Mouse (Mus musculus) cerebellum, adult (tissue): ENCODE measurements at regions not wholly inside any gene's neighbourhood (a gene's known extent, or its start where the extent isn't known, plus 50 kb on each side); places are given as distances from the start of the nearest gene placed in this dataset.

ENCODE experiments used
- ATAC-seq: cut with Nextera tagmentation; 2 replicates; pipeline ENCODE4 v1.9.2; 2017; ENCODE audit warnings: mild to moderate bottlenecking, moderate library complexity, mixed read lengths; ENCODE audit not compliant: insufficient number of reproducible peaks, low FRiP score, low TSS enrichment

DNA sequence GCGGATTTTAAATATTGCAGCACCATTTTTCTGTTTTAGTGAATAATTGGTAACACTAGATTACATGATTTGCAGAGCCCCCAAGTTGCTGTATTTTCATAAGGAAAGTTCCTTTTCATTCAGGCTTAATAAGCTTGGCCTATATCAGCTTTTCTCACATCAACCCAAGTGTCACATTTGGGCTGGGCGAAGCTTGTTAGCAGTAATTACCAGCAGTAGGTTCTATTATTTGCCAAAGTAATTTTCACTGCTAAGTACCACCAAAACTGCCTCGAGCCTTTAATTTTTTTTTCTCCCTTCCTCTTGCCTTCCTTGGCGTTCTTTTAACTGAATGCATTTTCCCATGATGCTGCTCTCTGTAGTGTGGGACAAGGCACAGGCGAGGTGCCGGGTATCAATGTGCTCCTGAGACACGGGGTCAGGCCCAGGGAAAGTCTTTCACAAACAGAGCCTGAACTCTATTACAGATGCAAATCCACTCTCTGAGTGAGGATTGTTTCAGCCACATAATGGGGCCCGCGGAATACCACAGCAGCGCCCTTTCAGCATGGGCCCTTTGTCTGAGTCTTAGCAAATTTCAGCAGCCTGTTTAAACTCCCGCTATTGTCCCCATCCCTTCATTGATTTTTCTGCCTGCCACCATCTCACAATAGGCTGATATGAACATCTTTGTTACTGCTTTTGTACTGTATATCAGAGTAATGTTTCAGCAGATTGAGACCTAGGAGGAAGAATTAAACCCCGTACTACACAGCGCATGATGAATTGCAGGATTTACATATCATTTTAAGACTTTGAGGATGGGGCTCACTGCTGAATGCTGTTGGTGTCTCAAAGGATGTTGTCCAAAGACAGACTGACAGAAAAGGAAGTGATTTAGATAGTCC lies 205.1 kb upstream of the Epha3 start:
- no peak for ATAC-seq

DNA sequence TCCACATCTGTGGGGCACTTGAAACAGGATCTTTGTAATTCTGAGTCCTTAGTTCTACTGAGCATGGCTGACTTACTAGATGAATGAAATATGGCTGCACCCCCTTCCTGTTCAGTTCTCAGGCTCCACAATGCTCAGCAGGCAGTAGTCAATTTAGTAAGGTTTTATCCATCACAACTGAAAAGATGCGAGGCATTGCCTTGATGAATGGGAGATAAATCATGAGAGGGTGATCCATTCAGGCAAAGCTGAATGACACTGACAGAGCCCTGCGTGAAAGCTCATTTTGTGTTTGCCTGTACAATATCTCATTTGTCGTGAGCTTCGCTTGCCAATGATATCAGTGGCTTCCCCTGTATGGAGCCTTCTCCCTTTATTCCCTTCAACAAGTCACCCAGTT lies 198.6 kb upstream of the Epha3 start:
- no peak for ATAC-seq

DNA sequence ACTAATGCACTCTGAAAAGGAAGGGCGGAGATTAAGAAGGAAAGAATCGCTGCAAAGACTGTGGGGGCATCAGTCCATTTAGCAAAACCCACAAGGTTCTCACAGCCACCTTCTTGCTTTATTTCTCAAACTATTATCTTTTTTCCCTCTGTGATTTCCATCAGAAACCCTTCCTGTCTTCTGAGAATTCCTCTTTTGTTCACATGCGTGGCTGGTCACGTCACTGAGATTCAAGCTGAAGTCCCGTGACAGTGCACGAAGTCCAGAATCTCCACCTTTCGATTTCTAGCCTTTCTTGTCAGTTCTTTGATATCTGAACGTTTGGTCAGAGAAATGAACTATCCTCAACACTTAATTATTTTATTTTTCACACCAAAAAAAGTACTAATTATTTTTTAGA lies 194.7 kb upstream of the Epha3 start:
- ATAC-seq = no peak

DNA sequence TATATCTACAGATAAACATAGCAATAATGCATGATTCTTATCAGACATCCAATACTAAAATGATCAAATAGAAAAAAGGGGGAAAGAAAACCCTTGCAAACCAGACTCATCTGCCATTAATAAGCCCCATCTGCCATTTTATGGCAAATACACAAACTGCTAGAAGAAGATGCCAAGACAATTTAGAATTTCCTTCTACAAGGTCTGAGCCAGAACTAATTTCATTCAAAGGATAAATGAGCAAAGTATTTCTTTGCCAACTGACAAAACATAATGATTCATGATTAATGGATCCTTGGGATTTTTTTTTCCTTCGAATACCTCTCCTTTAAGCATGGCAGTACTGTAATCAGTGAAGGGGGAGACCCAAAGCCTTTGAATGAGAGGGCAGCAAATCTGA lies 190.4 kb upstream of the Epha3 start:
- no peak for ATAC-seq

DNA sequence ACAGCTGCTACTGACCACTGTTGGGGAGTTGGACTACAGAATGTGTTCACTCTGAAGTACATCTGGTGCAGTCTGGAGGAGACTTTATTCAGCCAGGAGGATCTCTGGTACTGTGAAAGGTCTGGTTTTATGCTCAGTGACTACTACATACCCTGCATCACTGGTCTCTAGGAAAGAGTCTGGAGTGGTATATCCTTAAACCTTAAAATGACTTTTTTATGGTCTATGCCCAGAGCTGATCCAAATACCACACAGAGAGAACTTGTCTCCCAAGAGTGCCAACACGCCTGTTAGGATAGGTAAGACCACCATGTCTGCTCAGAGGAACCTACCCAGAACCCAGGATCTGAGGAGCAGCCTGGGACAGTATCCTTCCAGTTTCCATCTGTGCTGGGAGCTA lies 184.1 kb upstream of the Epha3 start:
- ATAC-seq = no peak

DNA sequence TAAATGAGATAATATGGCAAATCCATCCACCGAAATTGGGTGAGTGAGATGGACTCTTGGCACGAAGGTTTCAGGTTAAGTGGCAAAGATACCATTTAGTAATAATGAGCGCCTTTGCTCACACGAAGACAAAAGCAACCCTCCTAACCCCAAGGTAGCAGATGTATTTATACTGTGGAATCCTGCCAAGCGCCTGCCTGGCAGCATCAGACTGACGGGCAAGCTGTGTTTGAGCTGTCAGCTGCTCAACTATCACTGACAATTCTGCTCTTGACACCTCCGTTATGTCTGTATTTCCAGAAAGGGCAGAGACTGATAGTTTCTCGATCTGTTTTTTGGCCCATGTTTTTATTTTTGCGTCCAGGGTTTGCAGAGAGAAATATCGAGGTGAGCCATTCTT lies 169.1 kb upstream of the Epha3 start:
- peak; percentile 45; the same call in 1 of the 2 replicates for ATAC-seq

DNA sequence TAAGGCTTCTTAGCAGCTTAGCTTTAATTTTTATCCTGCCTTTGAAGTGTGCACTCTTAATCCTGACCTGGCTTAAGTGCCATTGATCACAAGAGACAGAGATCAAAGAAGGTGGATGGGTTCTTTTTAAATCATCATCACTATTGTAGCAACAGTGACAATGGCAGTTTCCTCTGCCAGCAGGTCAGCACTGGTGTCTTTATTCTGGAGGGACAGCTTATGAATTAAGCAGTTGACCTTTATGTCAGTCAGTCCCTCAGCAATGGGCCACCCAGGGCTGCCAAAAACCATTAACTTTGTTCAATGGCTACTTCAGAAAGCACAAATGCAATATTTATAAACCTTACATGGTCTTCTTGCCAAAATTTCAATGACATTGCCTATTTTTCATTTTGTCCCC lies 160.0 kb upstream of the Epha3 start:
- no peak for ATAC-seq

DNA sequence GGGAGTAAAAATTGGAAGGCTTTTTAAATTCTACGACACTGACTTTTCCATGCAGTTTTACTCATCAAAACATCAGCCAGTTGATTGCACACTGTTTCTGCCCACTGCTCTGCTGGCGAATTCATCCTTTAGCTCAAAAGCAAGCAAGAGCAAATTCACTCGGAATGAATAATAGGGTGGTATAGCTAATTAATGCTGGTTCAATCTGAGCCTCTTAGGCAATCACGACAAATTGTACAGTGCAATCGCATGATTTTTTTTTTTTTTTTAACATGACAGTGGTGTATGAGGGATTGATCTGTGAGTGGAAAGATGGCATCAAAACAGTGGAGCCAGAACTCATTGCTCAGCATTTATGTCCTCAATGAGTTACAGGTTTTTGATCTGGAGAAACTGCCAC lies 136.9 kb upstream of the Epha3 start:
- ATAC-seq = no peak

DNA sequence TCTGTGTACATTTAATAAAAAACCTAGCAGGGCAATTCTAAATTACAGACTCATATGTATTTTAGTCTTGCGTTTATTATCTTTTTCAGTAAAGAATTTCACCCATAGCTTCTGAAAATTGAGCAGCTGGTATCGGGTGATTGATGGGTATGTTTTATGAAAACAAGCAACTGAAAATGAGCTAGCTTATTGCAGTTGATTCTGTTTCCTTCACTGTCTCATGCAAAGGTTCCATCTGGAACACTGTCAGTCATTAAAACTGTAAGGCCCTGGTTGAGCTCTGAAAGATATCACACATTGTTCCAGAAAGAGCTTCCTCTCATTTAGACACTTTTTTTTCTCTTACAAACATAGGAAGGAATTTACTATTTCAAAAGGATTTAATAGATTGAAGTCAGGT lies 103.4 kb upstream of the Epha3 start:
- ATAC-seq = no peak

DNA sequence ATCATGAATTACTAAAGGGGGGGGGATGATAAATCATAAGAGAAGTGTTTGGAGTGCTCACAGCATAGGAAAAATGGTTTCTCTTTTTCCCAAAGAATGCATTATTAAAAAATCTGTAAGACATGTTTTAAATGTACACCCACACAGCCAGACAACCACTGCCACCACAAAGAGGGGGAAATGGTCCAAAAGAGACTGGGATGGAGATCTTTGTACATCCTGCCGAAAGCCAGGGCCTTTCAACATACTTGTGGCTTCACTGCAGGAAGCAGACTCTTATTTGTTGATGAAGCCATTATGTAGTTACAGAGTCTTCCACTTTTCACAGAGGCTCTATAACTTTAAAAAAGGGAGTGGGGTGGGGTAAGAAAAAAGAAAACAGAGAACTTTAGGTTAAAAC lies 96.8 kb upstream of the Epha3 start:
- no peak for ATAC-seq

DNA sequence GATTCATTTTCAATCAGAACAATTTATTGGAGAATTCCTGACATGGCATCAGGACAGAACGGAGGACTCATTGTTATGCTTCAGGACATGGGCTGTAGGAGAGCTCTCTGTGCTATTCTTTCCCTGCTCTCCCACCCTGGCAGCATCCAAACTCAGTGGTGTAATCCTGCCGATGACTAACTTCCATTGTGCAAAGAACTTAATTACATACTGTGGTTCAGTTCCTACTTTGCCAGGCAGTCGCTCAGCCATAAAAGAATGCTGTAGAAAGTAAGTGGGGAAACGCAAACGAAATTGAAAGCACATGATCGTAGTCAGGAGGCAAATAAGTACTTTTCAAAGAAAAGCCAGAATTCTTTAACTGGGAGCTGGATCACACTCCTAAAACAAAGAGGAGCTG lies 94.2 kb upstream of the Epha3 start:
- no peak for ATAC-seq

DNA sequence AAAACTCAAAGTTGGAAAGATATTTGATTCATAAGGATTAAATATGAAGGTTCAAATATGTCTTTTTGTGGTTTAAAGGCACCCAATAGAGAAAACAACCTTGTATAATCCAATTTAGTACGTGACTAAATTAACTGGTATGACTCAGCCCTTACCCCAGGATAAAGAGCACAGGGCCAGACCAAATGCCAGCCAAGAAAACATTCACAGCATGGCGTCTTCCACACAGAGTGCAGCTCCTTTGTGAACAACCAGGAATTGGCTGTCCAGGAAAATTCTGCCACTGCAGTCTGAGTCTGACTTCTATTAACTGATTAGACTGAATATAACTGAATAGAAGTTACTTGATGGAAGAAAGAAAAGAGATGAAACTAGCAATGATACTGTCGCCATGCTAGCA lies 61.2 kb upstream of the Epha3 start:
- peak; percentile 93 for ATAC-seq

DNA sequence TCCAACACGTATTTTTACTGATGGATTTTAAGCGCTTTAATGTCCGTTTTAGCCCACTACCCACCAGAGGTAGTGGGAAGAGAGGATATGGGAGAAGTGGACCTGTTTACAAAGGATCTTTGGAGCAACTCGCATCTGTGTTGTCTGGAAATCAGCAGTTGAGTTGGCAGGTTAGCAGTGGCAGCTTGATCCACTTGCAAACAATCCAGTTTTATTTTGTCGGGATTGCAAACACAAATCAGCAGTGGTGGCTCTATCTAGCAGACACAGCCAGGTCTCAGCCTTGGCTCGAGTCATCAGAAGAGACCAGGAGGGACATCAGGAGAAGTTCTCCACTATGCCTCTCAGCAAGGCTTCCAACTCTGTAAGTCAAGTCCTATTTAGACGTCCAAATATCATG lies 57.2 kb upstream of the Epha3 start:
- ATAC-seq = no peak
